Mouse (Mus musculus): ENCODE results near the gene Fcrl6.

DNA sequence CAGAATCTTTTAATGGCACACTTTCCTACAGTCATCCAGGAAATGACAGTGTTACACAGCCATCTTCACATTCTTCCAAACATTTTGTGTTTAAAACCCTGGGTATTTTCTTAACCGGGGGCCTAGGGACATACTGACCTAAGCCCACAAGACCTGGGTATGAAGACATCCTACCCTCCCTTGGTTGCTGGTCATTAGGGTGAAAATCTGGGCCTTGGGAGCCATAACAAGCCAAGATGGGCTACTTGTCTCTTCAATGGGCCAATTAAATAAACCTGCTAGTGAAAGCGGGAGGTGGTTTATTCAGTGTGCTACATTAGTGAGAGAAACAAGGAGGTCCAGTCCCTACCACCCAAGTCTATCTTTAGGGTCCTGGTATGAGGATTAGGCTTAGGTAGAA lies 31.8 kb upstream of the Fcrl6 start:
- TF ChIP-seq CTCF (IDR thresholded peaks at IDR 0.05; ENCODE audit: control insufficient read depth, insufficient read depth, insufficient read length) (no peak), USF1 (IDR thresholded peaks at IDR 0.05; ENCODE audit: low read depth) (no peak), FOSL1 (IDR thresholded peaks at IDR 0.05; ENCODE audit: insufficient read depth, low read length, poor library complexity, severe bottlenecking) (no peak), MYOG (IDR thresholded peaks at IDR 0.05; ENCODE audit: control insufficient read depth, extremely low read depth, insufficient read length) (no peak)
